Mouse (Mus musculus): ENCODE measurements around the gene Mff.
A peak's percentile ranks its signal among the peaks of the same experiment; 100 is the strongest.

The Mff gene

GRCm38 (mm10) chr1:82771022-82771586, 46.4 kb downstream of the Mff start, which contains the start of gene Gm47791:
Gm47791 (minus strand) TSS chr1:82771243.
- no peak for DNase-seq (ENCODE audit: low read depth in 2 of 2, low spot score in 2 of 2)

GRCm38 (mm10) chr1:82772428-82772827, 47.7 kb downstream of the Mff start:
- DNase-seq (ENCODE audit: low read depth in 2 of 2, low spot score in 2 of 2), result no peak

- DNase-seq (ENCODE audit: low read depth in 2 of 2, low spot score in 2 of 2), result no peak
These were observed 48.5 kb downstream of the Mff start for GRCm38 (mm10) chr1:82773208-82773607.

- DNase-seq (ENCODE audit: low read depth in 2 of 2, low spot score in 2 of 2), result no peak
These were observed 50.6 kb downstream of the Mff start for GRCm38 (mm10) chr1:82775293-82775692.

GRCm38 (mm10) chr1:82779388-82779966, 54.8 kb downstream of the Mff start:
- no peak for DNase-seq (ENCODE audit: low read depth in 2 of 2, low spot score in 2 of 2)

- no peak for DNase-seq (ENCODE audit: low read depth in 2 of 2, low spot score in 2 of 2)
These were observed 58.9 kb downstream of the Mff start for GRCm38 (mm10) chr1:82783559-82783958.

GRCm38 (mm10) chr1:82785546-82785945, 60.9 kb downstream of the Mff start:
- DNase-seq (ENCODE audit: low read depth in 2 of 2, low spot score in 2 of 2), result no peak

GRCm38 (mm10) chr1:82787414-82787813, 62.7 kb downstream of the Mff start:
- peak in 1 of 2 experiments; percentile 22 for DNase-seq (ENCODE audit: low read depth in 2 of 2, low spot score in 2 of 2)

- no peak for DNase-seq (ENCODE audit: low read depth in 2 of 2, low spot score in 2 of 2)
These were observed 63.4 kb downstream of the Mff start for GRCm38 (mm10) chr1:82788070-82788469.

- no peak for DNase-seq (ENCODE audit: low read depth in 2 of 2, low spot score in 2 of 2)
These were observed 66.4 kb downstream of the Mff start for GRCm38 (mm10) chr1:82791105-82791504.

GRCm38 (mm10) chr1:82792238-82792637, 67.5 kb downstream of the Mff start:
- no peak for DNase-seq (ENCODE audit: low read depth in 2 of 2, low spot score in 2 of 2)

- DNase-seq (ENCODE audit: low read depth in 2 of 2, low spot score in 2 of 2), result no peak
These were observed 68.4 kb downstream of the Mff start for GRCm38 (mm10) chr1:82793110-82793509.

GRCm38 (mm10) chr1:82793986-82794385, 69.3 kb downstream of the Mff start:
- DNase-seq (ENCODE audit: low read depth in 2 of 2, low spot score in 2 of 2), result no peak

- no peak for DNase-seq (ENCODE audit: low read depth in 2 of 2, low spot score in 2 of 2)
These were observed 70.5 kb downstream of the Mff start for GRCm38 (mm10) chr1:82795211-82795610.

- DNase-seq (ENCODE audit: low read depth in 2 of 2, low spot score in 2 of 2), result no peak
These were observed 71.2 kb downstream of the Mff start for GRCm38 (mm10) chr1:82795702-82796443.

GRCm38 (mm10) chr1:82797088-82797487, 72.4 kb downstream of the Mff start:
- no peak for DNase-seq (ENCODE audit: low read depth in 2 of 2, low spot score in 2 of 2)

- no peak for DNase-seq (ENCODE audit: low read depth in 2 of 2, low spot score in 2 of 2)
These were observed 73.6 kb downstream of the Mff start for GRCm38 (mm10) chr1:82798304-82798703.

GRCm38 (mm10) chr1:82798922-82799321, 74.2 kb downstream of the Mff start:
- no peak for DNase-seq (ENCODE audit: low read depth in 2 of 2, low spot score in 2 of 2)

- DNase-seq (ENCODE audit: low read depth in 2 of 2, low spot score in 2 of 2), result no peak
These were observed 76.6 kb downstream of the Mff start for GRCm38 (mm10) chr1:82801105-82801783.

All from CD8-positive naive resting alpha-beta T cell, adult 2 months (primary cell).